Mouse (Mus musculus): ENCODE measurements at regions not wholly inside any gene's neighbourhood (a gene's known extent, or its start where the extent isn't known, plus 50 kb on each side); places are given as distances from the start of the nearest gene placed in this dataset.

DNA sequence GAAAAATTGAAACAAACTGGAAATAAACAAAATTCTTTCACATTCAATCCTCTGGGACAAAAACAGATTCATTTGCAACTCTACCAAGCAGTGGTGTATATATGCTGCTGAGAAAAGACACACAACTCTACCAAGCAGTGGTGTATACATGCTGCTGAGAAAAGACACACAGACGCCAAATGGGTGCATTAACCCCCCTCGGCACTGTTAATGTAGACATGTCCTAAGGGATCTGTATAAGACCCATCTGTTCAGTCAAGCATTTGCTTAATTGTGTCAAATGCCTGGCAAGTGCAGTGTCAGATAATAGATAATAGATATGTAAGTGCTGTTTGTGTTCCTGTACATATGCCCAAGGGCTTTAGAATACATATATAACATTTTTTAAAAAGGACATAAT is 1035.2 kb upstream of the B3galt2 start:
- ATAC-seq (replicated peaks; ENCODE audit: poor library complexity, severe bottlenecking) = no peak

GRCm38 (mm10) chr1:142606082-142606481 is 1034.4 kb upstream of the B3galt2 start:
- no peak for ATAC-seq (replicated peaks; ENCODE audit: poor library complexity, severe bottlenecking)

DNA sequence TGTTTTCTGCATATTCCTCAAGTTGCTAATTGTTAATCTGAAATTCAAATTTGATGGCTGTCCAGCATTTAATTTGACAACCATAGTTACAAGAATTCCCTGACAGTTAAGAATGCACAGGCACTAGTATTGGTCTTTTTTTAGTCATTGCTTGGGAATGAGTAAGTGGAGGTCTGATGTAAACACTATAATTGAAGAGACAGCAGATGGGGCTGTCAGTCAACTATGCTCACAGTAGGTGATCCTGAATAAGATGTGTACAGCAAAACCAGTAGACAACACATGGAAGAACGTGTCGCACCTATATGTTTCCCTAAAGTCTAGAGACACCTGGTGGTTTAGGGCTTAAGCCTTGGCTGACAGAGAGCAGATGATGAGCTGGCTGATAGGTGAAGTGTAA is 1019.0 kb upstream of the B3galt2 start:
- ATAC-seq (replicated peaks; ENCODE audit: poor library complexity, severe bottlenecking) = no peak

DNA sequence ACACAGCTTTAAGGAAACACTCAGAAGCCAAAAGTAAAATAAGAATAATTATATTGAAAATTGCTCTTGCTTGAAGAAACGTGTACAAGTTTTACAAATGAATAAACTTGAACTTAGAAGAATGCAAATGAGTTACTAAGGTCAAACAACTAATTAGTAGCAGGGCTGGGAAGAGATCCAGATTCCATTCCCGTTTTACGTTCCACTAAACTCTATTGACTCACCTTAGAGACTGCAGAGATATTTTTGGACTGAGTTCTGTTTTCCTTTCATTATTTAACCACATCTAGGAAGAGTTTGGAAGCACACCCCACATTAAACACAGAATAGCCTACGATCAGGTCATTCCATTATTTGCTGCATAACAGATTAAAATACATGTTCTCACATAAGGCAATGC is 1016.2 kb upstream of the B3galt2 start:
- ATAC-seq (replicated peaks; ENCODE audit: poor library complexity, severe bottlenecking) = no peak

GRCm38 (mm10) chr1:142655289-142655688 is 985.2 kb upstream of the B3galt2 start:
- ATAC-seq (replicated peaks; ENCODE audit: poor library complexity, severe bottlenecking) = no peak

GRCm38 (mm10) chr1:142665262-142665661 is 975.2 kb upstream of the B3galt2 start:
- peak; percentile 99 for ATAC-seq (replicated peaks; ENCODE audit: poor library complexity, severe bottlenecking)

DNA sequence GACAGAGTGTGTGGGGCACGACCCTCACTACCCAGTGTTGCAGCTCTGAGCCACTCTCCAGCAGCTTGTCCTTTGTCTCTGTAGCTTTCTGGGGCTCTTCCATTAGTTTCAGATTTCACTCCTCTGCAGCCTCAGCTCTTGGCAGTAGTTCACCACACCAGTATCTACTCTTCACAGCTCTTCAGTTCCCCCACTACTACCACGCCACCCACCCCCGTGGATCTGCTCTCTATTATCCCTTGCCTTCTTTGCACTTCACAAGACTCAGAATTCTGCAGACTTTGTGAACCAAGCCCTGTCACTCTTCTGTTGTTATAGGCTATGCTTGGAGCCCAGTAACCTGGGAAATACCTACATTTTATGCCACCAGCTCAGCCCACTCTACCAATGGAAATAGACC is 960.5 kb upstream of the B3galt2 start:
- no peak for ATAC-seq (replicated peaks; ENCODE audit: poor library complexity, severe bottlenecking)

DNA sequence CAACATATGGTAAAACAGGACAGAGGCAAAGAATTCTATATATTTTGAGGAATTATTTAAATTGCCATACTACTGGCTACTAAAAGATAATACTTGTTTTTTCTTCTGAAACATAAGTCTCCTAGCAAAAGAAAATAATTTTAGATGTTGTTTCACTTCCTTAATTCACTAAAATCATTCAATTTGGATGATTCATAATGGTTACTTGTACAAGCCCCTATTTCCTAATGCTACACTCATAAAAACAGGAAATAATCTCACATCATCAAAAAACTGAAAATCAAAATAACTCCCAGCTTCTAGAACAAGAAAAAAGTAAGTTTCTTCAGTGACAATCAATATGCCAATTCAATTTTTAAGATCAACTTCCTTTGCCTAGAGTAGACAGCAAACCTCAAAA is 951.6 kb upstream of the B3galt2 start:
- ATAC-seq (replicated peaks; ENCODE audit: poor library complexity, severe bottlenecking) = peak; percentile 86

DNA sequence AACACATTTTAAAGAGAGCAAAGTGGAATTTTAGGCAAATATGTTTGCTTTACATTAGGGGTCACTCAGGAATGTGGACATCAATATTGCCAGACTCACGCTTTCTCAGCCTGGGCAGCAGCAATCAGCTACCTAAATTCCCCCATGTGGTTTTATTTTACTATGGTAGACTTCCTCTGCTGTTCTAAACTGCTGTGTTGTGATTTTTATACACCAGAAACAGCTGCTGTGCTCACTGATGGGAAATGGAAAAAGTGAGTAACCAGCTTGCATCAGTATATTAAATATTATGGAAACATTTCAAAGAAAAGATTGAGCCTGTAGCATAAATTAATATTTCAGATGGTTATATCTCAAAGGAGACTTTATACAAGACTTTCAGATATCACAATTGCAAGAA is 945.3 kb upstream of the B3galt2 start:
- ATAC-seq (replicated peaks; ENCODE audit: poor library complexity, severe bottlenecking) = no peak

DNA sequence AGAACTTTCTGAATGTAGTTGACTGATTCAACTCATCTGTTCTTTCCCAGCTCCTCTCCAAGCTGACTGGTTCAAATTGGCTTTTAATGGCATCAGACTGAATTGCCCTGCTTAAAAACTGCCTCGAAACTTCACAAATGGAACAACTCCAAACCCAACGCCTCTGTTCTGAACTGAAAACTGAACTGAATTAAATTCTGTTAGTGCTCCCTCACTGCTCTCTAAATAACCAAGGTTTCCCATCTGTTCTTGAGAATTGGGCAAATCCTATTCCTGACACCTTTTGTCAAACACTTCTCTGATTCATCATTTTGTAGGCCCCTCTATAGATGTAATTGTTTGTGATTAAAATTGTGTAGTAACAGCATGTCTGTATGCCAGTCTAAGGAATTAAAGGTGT is 932.2 kb upstream of the B3galt2 start:
- no peak for ATAC-seq (replicated peaks; ENCODE audit: poor library complexity, severe bottlenecking)

GRCm38 (mm10) chr1:142730259-142730658 is 910.2 kb upstream of the B3galt2 start:
- ATAC-seq (replicated peaks; ENCODE audit: poor library complexity, severe bottlenecking) = no peak

DNA sequence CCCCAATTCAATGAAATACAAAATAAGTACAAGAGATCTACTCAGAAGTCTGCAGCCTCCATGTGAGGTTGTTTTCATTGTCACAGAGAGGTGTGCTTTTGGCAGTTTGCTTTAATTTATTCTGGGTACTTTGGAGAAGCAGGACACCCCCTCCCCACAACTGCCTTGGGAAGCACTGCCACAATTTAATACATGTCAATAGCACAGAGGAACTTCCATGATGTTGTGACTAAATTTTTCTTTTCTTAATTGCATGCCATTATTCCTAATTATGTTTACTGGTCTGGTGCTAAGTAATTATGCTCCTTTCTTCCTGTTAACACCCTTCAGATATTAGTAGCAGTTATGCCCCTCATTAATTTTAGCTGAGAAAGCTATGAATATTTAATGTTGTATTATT is 906.4 kb upstream of the B3galt2 start:
- no peak for ATAC-seq (replicated peaks; ENCODE audit: poor library complexity, severe bottlenecking)

GRCm38 (mm10) chr1:142738376-142738775 is 902.1 kb upstream of the B3galt2 start:
- no peak for ATAC-seq (replicated peaks; ENCODE audit: poor library complexity, severe bottlenecking)

DNA sequence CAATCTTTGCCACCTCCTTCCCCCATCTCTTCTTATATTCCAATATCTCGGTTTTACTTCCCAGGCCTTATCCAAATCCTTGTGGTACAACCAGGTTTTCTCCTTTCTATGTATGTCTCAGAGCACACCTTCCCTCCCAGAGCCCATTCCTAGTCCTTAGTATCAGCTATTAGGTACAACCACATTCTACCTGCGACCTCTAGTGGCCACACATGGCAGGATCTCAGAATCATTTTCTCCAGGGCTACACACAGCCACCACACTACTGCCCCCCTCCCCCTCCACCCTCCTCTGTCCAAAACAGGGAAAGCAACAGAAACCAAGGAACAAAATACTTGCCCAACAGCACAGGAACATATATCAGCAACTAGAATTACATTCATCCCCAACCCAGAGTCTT is 898.2 kb upstream of the B3galt2 start:
- ATAC-seq (replicated peaks; ENCODE audit: poor library complexity, severe bottlenecking) = peak; percentile 97

GRCm38 (mm10) chr1:142771010-142771409 is 869.5 kb upstream of the B3galt2 start:
- no peak for ATAC-seq (replicated peaks; ENCODE audit: poor library complexity, severe bottlenecking)
